In the genomic region with DNA sequence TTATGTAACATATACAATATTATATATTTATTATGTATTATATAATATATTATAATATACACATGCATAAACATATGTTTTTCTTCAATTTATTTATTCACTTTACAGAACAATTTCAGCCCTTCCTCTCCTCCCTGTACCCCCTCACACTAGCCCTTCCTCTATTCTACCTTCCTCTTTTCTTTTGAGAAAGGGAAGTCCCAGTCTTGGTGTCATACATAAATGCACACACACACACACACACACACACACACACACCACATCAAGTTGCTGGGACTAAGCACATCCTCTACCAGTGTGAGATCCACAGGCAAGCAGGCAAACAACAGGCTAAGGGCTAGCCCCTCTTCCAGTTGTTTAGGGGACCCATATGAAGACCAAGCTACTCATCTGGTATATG, we compare ENCODE assay signal across 27 mouse cellular contexts.
DNase-seq lines count a peak whose midpoint lies in the region; ATAC-seq and TF ChIP-seq lines count a peak whose summit lies in the region.
"Had no signal": no experiment of that assay in that cellular context is flagged by ENCODE, and none has a peak within 500 bp of the region (broad histone marks: within the 10 kb centered on the region; RNA-seq: fewer than 3 reads in every experiment).

No protein-coding gene starts in this region.

- H3K4me3 ChIP-seq in MEL (ENCODE audit: control insufficient read depth in 1 of 2, insufficient read depth in 1 of 2, low read depth in 2 of 2, low read length in 2 of 2): no peak overlapping the region
- H3K4me3 ChIP-seq: embryonic facial prominence, embryonic 10.5 days; embryonic facial prominence, embryonic 13.5 days; erythroblast, embryonic 14.5 days; forebrain, embryonic 12.5 days; forebrain, embryonic 15.5 days; hindbrain, embryonic 10.5 days; hindbrain, embryonic 13.5 days; intestine, embryonic 15.5 days had no signal

- TF ChIP-seq CTCF in MEL (IDR thresholded peaks at IDR 0.05 in 2 of 3, conservative IDR thresholded peaks at IDR 0.05 in 1 of 3; ENCODE audit: control insufficient read depth in 1 of 3, insufficient read depth in 1 of 3, low read depth in 2 of 3, low read length in 3 of 3, poor library complexity in 1 of 3, severe bottlenecking in 1 of 3): no peak

- no peak for TF ChIP-seq POLR2A in MEL (IDR thresholded peaks at IDR 0.05; ENCODE audit: control insufficient read depth in 1 of 2, insufficient read depth in 1 of 2, low read depth in 1 of 2, low read length in 2 of 2, poor library complexity in 1 of 2)

- no peak for TF ChIP-seq EP300 in MEL (IDR thresholded peaks at IDR 0.05; ENCODE audit: low read depth in 1 of 2, low read length in 2 of 2)

- no peaks in the 10 kb centered on the region for H3K79me2 ChIP-seq in MEL (ENCODE audit: control insufficient read depth, insufficient read depth, low read length, poor library complexity)

- no peaks in the 10 kb centered on the region for H3K9me3 ChIP-seq in MEL (replicated peaks; ENCODE audit: insufficient read depth, low read length)
- H3K9me3 ChIP-seq: embryonic facial prominence, embryonic 10.5 days; embryonic facial prominence, embryonic 13.5 days; forebrain, embryonic 12.5 days; forebrain, embryonic 15.5 days; hindbrain, embryonic 10.5 days; hindbrain, embryonic 13.5 days; intestine, embryonic 15.5 days had no signal

- TF ChIP-seq RAD21 in MEL (IDR thresholded peaks at IDR 0.05; ENCODE audit: low read depth, low read length): no peak

- no peaks in the 10 kb centered on the region for H3K4me1 ChIP-seq in MEL (ENCODE audit: control insufficient read depth in 1 of 2, insufficient read depth in 2 of 2, low read length in 2 of 2)
- H3K4me1 ChIP-seq: embryonic facial prominence, embryonic 10.5 days; embryonic facial prominence, embryonic 13.5 days; hindbrain, embryonic 10.5 days; hindbrain, embryonic 13.5 days; intestine, embryonic 15.5 days had no signal

- DNase-seq in A20 (ENCODE audit: low read depth, low spot score) (peak; percentile 38), MEL (ENCODE audit: low read depth, low spot score) (peak; percentile 1)
- DNase-seq in kidney, postnatal 4 days: no peak
- DNase-seq in cerebellum, postnatal 10 days: no peak
- DNase-seq in spleen, postnatal 14 days (ENCODE audit: low spot score in 2 of 2): no peak
- DNase-seq: adrenal gland, postnatal 10 days; adrenal gland, postnatal 36 days; B cell, adult 2 months; cerebellum, adult 18-20 months; cerebellum, adult 9-10 months; cerebellum, postnatal 25 days; embryo, embryonic 11 days; gastrocnemius, postnatal 10 days; gastrocnemius, postnatal 36 days; heart, adult 11 months had no signal

- no peak overlapping the region for H3K27ac ChIP-seq in MEL (ENCODE audit: control insufficient read depth, low read depth, low read length)
- H3K27ac ChIP-seq: embryonic facial prominence, embryonic 10.5 days; embryonic facial prominence, embryonic 13.5 days; forebrain, embryonic 12.5 days; forebrain, embryonic 15.5 days; hindbrain, embryonic 10.5 days; hindbrain, embryonic 13.5 days; intestine, embryonic 15.5 days had no signal

- H3K9ac ChIP-seq in MEL (ENCODE audit: control insufficient read depth, low read depth, low read length, poor library complexity, severe bottlenecking): no peak overlapping the region
- H3K9ac ChIP-seq: embryonic facial prominence, embryonic 13.5 days; forebrain, embryonic 12.5 days; forebrain, embryonic 15.5 days; hindbrain, embryonic 13.5 days; intestine, embryonic 15.5 days had no signal

- H3K27me3 ChIP-seq in MEL (ENCODE audit: control insufficient read depth in 1 of 2, insufficient read depth in 2 of 2, low read length in 2 of 2): no peaks in the 10 kb centered on the region
- H3K27me3 ChIP-seq: embryonic facial prominence, embryonic 13.5 days; forebrain, embryonic 12.5 days; forebrain, embryonic 15.5 days; hindbrain, embryonic 13.5 days; intestine, embryonic 15.5 days had no signal

- ATAC-seq in granulocyte monocyte progenitor cell, adult 5-6 weeks (replicated peaks; ENCODE audit: poor library complexity, severe bottlenecking): peak; percentile 48
- ATAC-seq in monocyte, adult 5-6 weeks (replicated peaks; ENCODE audit: insufficient number of reproducible peaks, low FRiP score, low TSS enrichment, poor library complexity, severe bottlenecking): 0 out of 2 replicates have a peak, but pooled peaks have one; percentile 27
- ATAC-seq: forebrain, embryonic 15.5 days; hindbrain, embryonic 16.5 days; intestine, embryonic 15.5 days; Patski had no signal

- no peaks in the 10 kb centered on the region for H3K36me3 ChIP-seq in MEL (ENCODE audit: control insufficient read depth in 1 of 2, insufficient read depth in 2 of 2, low read length in 2 of 2)
- H3K36me3 ChIP-seq: embryonic facial prominence, embryonic 10.5 days; embryonic facial prominence, embryonic 13.5 days; forebrain, embryonic 12.5 days; forebrain, embryonic 15.5 days; hindbrain, embryonic 10.5 days; hindbrain, embryonic 13.5 days; intestine, embryonic 15.5 days had no signal

TF ChIP-seq in MEL, 35 proteins besides CTCF, POLR2A, EP300 and RAD21:
- TF ChIP-seq TBP (IDR thresholded peaks at IDR 0.05; ENCODE audit: low read depth, low read length) (no peak), MYC (IDR thresholded peaks at IDR 0.05; ENCODE audit: low read depth, low read length) (no peak), BHLHE40 (IDR thresholded peaks at IDR 0.05; ENCODE audit: borderline replicate concordance, low read depth, low read length) (no peak), E2F4 (IDR thresholded peaks at IDR 0.05; ENCODE audit: borderline replicate concordance, low read depth, low read length) (no peak), UBTF (IDR thresholded peaks at IDR 0.05; ENCODE audit: borderline replicate concordance, insufficient read depth, low read depth, low read length) (no peak), NRF1 (IDR thresholded peaks at IDR 0.05; ENCODE audit: insufficient read depth, low read depth, low read length, poor library complexity, severe bottlenecking) (no peak), MAZ (IDR thresholded peaks at IDR 0.05; ENCODE audit: low read depth, low read length) (no peak), KAT2A (conservative IDR thresholded peaks at IDR 0.05; ENCODE audit: low read depth, low read length) (no peak), ZNF384 (IDR thresholded peaks at IDR 0.05; ENCODE audit: low read depth, low read length) (no peak), ZMIZ1 (IDR thresholded peaks at IDR 0.05; ENCODE audit: low read depth, low read length) (no peak)

Comparison
In these comparisons a context has a peak if more than half of its experiments do, and no peak if none do; other contexts are left out.
1. DNase-seq: peak in A20 (single experiment) and MEL (single experiment); none in kidney, postnatal 4 days (0 of 2), cerebellum, postnatal 10 days (0 of 2) and spleen, postnatal 14 days (0 of 2).